Mouse (Mus musculus) hindbrain, embryonic 14.5 days (tissue): Measurements from ENCODE around the gene Slc17a8. TPM values are rescaled to one million over a fixed set of nuclear protein-coding genes. Genes with fewer than 3 reads are reported as not detected.
"Not testable (repeated sequence)": the region's sequence is repeated elsewhere in the genome, so short reads cannot be mapped to it uniquely, and the experiment has no call there.

Experiments used
- ATAC-seq: fragments of 200-750 bp; cut with Nextera tagmentation; 2 replicates; pipeline ENCODE4 v1.8.0; 2017; ENCODE audit warnings: moderate number of reproducible peaks, mild to moderate bottlenecking, moderate TSS enrichment, moderate library complexity; ENCODE audit not compliant: low FRiP score
- DNase-seq: peaks from one replicate; pipeline ENCODE4 v3.0.0-alpha.2; 2015; ENCODE audit warnings: low spot score
- H3K27ac ChIP-seq: fragments of 300-500 bp; sonication (generic); 2 replicates; pipeline ENCODE4 v1.5.1; 2014; ENCODE audit warnings: mild to moderate bottlenecking, moderate library complexity
- H3K27me3 ChIP-seq: fragments of 300-500 bp; sonication (generic); 2 replicates; pipeline ENCODE4 v1.6.1; 2014; ENCODE audit warnings: mild to moderate bottlenecking, low read length, mixed read lengths; ENCODE audit not compliant: control insufficient read depth, insufficient read depth
- H3K36me3 ChIP-seq: fragments of 300-500 bp; sonication (generic); replicated peaks from 2 replicates; pipeline ENCODE4 v1.6.1; 2014; ENCODE audit not compliant: control insufficient read depth, insufficient read depth
- H3K4me1 ChIP-seq: fragments of 300-500 bp; sonication (generic); replicated peaks from 2 replicates; pipeline ENCODE4 v1.6.1; 2014; ENCODE audit warnings: antibody characterized with exemption, low read length, mixed read lengths; ENCODE audit not compliant: control insufficient read depth, insufficient read depth
- H3K4me2 ChIP-seq: fragments of 300-500 bp; sonication (generic); replicated peaks from 2 replicates; pipeline ENCODE4 v1.6.1; 2014; ENCODE audit warnings: mild to moderate bottlenecking, moderate library complexity
- H3K4me3 ChIP-seq: fragments of 300-500 bp; sonication (generic); replicated peaks from 2 replicates; pipeline ENCODE4 v1.5.1; 2014; ENCODE audit warnings: mild to moderate bottlenecking, low read length
- H3K9ac ChIP-seq: fragments of 300-500 bp; sonication (generic); 2 replicates; pipeline ENCODE4 v1.6.1; 2014
- H3K9me3 ChIP-seq: fragments of 300-500 bp; sonication (generic); 2 replicates; pipeline ENCODE4 v1.6.1; 2016; ENCODE audit warnings: low read length; ENCODE audit not compliant: control insufficient read depth
- WGBS: fragments of 180-500 bp; shearing (Covaris S2); extraction: QIAGEN DNeasy Blood & Tissue Kit; methylation state at CpG from one replicate; pipeline ENCODE4 v1.1.7; 2014; 5-methylcytosine and 5-hydroxymethylcytosine counted together
- polyA plus RNA-seq: library from polyadenylated mRNA; unstranded; fragments of >200 nt; fragmentation: Nextera tagmentation; extraction: Ambion mirVana; gene quantifications from 2 replicates; pipeline ENCODE4 v1.2.1, GENCODE M21; 2014

Gene Slc17a8
- polyA plus RNA-seq, 1 experiment from 2014 or later, result 1.4 TPM

DNA sequence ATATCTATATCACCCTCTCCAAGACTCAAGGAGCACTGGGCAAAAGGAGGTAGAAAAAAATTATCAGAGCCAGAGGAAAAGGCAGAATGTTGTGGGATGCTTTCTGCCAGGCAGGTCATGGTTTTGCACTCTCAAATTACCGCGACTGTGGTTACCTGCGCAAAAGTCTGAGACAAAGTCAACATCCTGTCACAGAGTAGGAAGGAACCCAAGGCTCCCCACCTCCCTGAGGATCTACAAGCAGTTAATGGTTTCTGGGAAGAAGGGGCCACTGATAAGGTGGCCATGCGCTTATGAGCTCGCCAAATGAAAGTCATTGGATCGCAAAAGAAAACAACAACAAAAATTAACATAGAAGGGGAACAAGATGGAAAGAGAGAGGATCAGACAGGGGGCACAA is 48.1 kb downstream of the Slc17a8 start:
- no peak overlapping the region for H3K9ac ChIP-seq
- H3K4me3 ChIP-seq, result no peak overlapping the region
- no peaks in the 10 kb centered on the region for H3K36me3 ChIP-seq
- no peak overlapping the region for H3K4me2 ChIP-seq
- WGBS, result 90% methylated on average over 6 of the region's 6 CpGs
- no peak for DNase-seq
- H3K27ac ChIP-seq, result no peak overlapping the region
- no peaks in the 10 kb centered on the region for H3K9me3 ChIP-seq
- no peaks in the 10 kb centered on the region for H3K4me1 ChIP-seq
- no peak for ATAC-seq
- H3K27me3 ChIP-seq, result no peaks in the 10 kb centered on the region

DNA sequence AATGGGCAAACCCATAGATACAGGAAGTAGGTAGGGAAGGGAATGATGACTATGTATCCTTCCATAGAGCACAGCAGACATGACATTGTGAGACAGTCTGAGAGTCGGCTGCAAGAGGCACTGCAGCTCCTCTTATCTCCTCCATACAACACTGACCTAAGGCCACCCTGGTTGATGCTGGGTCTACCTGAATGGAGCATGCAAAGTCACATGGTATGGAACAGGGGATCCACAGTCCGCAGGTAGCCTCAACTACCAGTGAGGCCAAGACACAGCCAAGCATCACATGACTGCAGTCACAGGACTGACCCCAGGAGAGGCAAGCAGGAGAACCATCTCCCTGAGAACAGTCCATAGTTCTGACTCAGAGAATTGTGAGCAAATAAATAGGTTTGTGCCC is 53.7 kb downstream of the Slc17a8 start:
- H3K9ac ChIP-seq, result no peak overlapping the region
- H3K27ac ChIP-seq, result no peak overlapping the region
- 97% methylated on average over 2 of the region's 2 CpGs for WGBS
- ATAC-seq, result no peak
- no peak overlapping the region for H3K4me2 ChIP-seq
- no peaks in the 10 kb centered on the region for H3K36me3 ChIP-seq
- no peaks in the 10 kb centered on the region for H3K27me3 ChIP-seq
- no peak overlapping the region for H3K4me3 ChIP-seq
- H3K9me3 ChIP-seq, result no peaks in the 10 kb centered on the region
- DNase-seq, result no peak
- no peaks in the 10 kb centered on the region for H3K4me1 ChIP-seq

DNA sequence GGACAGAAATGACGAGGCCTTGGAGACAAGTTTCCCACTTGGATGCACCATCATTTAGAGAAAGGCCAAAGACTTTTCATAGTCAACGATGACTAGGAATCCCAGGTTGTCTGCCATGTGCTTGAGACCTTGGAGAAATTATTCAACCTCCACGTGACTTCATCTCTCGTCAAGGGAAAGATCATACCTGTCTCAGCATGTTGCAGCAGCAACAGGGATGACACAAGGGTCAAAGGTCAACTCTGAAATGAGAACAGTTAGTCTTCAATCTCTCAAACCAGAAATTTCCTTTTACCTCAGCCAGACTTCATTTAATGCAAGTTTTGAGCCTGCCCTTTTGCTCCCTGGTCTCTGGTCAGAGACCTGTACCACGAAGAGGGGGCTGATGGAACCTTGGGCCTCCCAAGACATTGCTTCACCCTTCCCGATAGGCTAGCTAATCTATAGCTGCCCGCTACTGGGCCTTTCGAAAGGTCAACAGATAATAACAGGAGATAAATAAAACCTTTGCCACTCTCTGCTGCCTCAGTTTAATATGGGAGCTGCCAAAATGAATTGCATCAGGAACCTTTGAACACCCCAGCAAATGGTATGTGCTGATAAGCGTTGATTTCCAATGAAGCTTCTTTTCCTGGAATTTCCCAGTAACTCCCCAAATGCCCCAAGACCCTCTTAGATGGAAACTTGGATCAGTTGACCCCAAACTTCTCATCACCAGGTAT is 55.6 kb downstream of the Slc17a8 start:
- Histone ChIP-seq H3K36me3 (no peaks in the 10 kb centered on the region), H3K4me2 (no peak overlapping the region), H3K9me3 (no peaks in the 10 kb centered on the region), H3K9ac (no peak overlapping the region), H3K27ac (no peak overlapping the region), H3K4me3 (no peak overlapping the region), H3K27me3 (no peaks in the 10 kb centered on the region), H3K4me1 (no peaks in the 10 kb centered on the region)
- ATAC-seq (no peak), DNase-seq (no peak)
- WGBS, result 85% methylated on average over 9 of the region's 9 CpGs

DNA sequence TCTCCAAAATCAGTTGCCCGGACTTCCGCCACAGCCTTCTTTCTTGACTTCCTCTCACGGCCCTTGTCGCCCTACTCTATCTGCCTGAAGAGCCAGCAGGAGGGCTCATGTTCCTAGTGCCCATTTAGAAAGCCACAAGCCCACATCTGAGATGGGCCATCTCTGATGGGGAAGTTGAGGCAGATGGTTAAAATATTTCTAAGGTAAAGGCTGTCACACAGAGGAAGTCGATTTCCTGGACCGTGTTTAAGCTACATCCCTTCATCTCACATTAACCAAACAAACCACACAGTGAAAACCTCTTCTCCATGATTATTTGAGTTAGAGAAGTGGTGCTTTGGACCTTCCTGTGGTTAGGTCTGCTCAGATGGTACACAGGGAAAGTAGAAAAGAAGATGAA is 58.9 kb downstream of the Slc17a8 start:
- DNase-seq (no peak), ATAC-seq (no peak)
- Histone ChIP-seq H3K4me1 (no peaks in the 10 kb centered on the region), H3K27ac (no peak overlapping the region), H3K9me3 (no peaks in the 10 kb centered on the region), H3K4me2 (no peak overlapping the region), H3K9ac (no peak overlapping the region), H3K27me3 (no peaks in the 10 kb centered on the region), H3K4me3 (no peak overlapping the region), H3K36me3 (no peaks in the 10 kb centered on the region)
- WGBS, result 94% methylated on average over 6 of the region's 6 CpGs

DNA sequence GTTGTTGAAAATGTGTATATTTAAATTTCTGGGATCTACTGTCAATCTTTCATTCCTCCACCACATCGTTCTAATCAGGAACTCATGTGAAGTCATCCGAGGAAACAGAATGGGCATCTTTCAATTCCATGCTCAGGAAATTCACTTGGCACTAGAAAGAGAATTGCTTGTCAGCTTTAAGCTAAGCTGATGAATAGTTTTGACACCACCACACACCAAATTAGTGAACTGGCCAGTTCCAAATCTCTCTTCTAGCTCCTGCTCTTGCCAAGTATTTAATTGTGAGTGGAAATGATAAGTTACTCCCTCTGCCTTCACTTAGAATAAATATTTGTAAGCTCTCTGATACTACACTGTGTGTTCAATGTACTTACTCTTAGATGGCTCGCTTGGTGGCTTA is 61.7 kb downstream of the Slc17a8 start:
- 67% methylated on average over 3 of the region's 3 CpGs for WGBS

DNA sequence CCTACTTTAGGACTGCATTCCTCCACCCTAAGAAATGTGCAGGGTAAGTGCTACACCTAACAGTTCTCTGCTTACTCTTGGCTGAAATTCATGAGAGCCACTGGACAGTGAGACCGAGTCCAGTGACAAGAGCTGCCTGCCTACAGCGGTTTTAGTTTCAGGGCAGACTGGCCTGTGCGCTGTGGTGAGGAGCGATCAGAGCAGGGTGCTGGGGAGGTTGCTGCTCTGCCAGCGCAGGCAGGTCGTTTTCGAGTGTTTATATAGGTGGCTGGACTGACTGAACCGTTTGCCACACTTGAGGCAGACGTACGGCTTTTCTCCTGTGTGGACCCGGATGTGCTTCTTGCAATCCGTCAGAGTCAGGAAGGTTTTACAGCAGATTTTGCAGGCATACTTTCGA is 66.2 kb downstream of the Slc17a8 start:
- not testable (repeated sequence) for H3K4me2 ChIP-seq, H3K4me3 ChIP-seq, DNase-seq, H3K9me3 ChIP-seq, H3K4me1 ChIP-seq, ATAC-seq, H3K9ac ChIP-seq, H3K27me3 ChIP-seq, H3K36me3 ChIP-seq, H3K27ac ChIP-seq
- WGBS, result 88% methylated on average over 13 of the region's 13 CpGs

More for the DNA sequence above, 61.7 kb downstream of the Slc17a8 start:
- Histone ChIP-seq H3K27me3 (no peaks in the 10 kb centered on the region), H3K4me1 (no peaks in the 10 kb centered on the region), H3K36me3 (no peaks in the 10 kb centered on the region), H3K4me3 (no peak overlapping the region), H3K27ac (no peak overlapping the region), H3K9me3 (no peaks in the 10 kb centered on the region), H3K9ac (no peak overlapping the region), H3K4me2 (no peak overlapping the region)
- DNase-seq (no peak), ATAC-seq (no peak)

DNA sequence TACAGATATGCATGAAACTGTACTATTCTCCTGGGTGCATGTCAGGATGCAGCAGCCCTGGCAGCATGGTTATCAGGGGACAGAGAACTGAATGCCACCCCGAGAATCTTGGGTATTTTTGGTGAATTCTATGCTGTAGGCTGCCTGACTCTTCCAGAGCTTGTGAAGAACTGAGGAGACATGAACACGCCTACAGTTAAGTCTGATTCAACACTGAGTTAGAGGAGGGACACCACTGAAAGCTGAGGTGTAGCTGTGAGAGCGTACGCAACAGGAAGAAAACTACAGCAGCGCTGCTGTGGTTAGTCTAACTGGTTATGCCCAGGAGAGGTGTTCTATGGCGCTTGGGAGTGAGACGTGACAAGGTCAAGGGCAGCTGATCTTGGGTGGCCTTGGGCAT is 67.2 kb downstream of the Slc17a8 start:
- WGBS, result 92% methylated on average over 7 of the region's 7 CpGs
- not testable (repeated sequence) for H3K36me3 ChIP-seq

DNA sequence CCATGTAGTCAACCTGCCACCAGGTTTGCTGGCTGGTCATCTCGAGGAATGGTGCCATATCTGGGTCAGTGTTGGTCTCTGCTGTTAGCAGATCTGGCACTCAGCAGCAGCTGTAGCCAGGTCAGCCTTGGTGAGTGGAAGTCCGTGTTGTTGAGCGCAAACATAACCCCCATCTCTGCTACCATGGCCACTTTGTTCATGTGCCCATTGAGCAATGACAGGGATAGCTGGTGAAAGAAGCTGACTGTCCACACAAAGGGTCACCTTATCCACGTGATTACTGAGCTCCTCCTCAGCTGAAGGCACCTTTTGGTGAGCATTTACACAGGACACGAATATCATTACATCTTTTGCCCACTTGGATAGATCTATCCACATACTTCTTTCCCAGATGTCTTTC is 68.0 kb downstream of the Slc17a8 start:
- H3K27ac ChIP-seq, result no peak overlapping the region
- H3K9me3 ChIP-seq, result no peaks in the 10 kb centered on the region
- H3K4me1 ChIP-seq, result no peaks in the 10 kb centered on the region
- DNase-seq (no peak), ATAC-seq (no peak)
- no peaks in the 10 kb centered on the region for H3K27me3 ChIP-seq
- no peak overlapping the region for H3K9ac ChIP-seq
- no peaks in the 10 kb centered on the region for H3K36me3 ChIP-seq
- H3K4me3 ChIP-seq, result no peak overlapping the region
- no peak overlapping the region for H3K4me2 ChIP-seq
- 88% methylated on average over 5 of the region's 5 CpGs for WGBS

More for the DNA sequence above, 67.2 kb downstream of the Slc17a8 start:
- DNase-seq, H3K4me3 ChIP-seq, H3K9me3 ChIP-seq, H3K27me3 ChIP-seq, H3K27ac ChIP-seq, H3K4me2 ChIP-seq, H3K9ac ChIP-seq, ATAC-seq, H3K4me1 ChIP-seq: not testable (repeated sequence)

DNA sequence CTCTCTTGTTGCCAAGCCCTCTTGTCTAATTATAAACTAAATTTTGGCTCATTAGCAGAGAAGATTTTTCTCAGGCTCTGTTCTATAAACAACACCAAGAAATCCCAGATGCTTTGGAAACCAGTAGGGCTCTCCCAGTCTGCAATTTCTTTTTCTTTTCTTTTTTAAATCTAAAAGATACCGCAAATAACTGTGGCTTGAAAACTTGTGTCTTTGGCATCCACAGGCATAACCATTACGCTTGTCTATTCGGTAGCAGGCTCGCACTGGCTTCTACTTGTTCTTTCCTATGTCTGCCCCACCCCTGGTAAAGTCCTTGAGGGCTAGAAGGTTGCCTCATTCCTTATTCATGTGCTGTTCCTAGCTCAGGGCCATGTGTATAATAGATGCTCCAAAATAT is 69.4 kb downstream of the Slc17a8 start:
- Histone ChIP-seq H3K27me3 (no peaks in the 10 kb centered on the region), H3K4me2 (no peak overlapping the region), H3K9me3 (no peaks in the 10 kb centered on the region), H3K36me3 (no peaks in the 10 kb centered on the region), H3K4me1 (0 out of 2 replicates have a peak, but pooled peaks cover 4% of the 10 kb centered on the region), H3K4me3 (no peak overlapping the region), H3K27ac (no peak overlapping the region), H3K9ac (no peak overlapping the region)
- no peak for DNase-seq
- 86% methylated on average over 4 of the region's 4 CpGs for WGBS
- ATAC-seq, result no peak

DNA sequence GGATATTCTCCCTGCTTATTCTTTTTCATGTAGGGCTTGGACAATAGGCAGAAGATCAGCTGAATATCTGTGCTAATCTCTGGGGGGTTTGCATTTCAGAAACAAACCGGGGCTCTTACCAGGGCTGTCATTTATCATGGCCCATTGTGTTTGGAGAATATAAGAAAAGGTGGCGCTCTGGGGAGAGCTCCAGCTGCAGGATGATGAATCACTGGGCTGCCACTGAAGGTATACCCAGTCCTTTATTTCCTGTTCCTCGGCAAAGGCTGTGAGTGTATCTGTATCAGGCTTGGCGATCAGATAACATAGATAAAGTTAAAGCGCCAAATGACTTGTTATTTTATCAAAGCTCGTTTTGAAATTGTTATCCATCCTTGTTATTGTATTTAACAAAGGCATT is 73.0 kb downstream of the Slc17a8 start:
- 32% methylated on average over 6 of the region's 6 CpGs for WGBS
- Histone ChIP-seq H3K4me1 (0 out of 2 replicates have a peak, but pooled peaks cover 4% of the 10 kb centered on the region), H3K9ac (no peak overlapping the region), H3K36me3 (no peaks in the 10 kb centered on the region), H3K27me3 (no peaks in the 10 kb centered on the region), H3K9me3 (no peaks in the 10 kb centered on the region), H3K27ac (peak overlapping the region; percentile 73; the same call in 1 of the 2 replicates), H3K4me2 (no peak overlapping the region), H3K4me3 (no peak overlapping the region)
- peak; percentile 56 for DNase-seq
- ATAC-seq, result peak; percentile 82
